Mouse (Mus musculus): ENCODE measurements at regions not wholly inside any gene's neighbourhood (a gene's known extent, or its start where the extent isn't known, plus 50 kb on each side); places are given as distances from the start of the nearest gene placed in this dataset.

DNA sequence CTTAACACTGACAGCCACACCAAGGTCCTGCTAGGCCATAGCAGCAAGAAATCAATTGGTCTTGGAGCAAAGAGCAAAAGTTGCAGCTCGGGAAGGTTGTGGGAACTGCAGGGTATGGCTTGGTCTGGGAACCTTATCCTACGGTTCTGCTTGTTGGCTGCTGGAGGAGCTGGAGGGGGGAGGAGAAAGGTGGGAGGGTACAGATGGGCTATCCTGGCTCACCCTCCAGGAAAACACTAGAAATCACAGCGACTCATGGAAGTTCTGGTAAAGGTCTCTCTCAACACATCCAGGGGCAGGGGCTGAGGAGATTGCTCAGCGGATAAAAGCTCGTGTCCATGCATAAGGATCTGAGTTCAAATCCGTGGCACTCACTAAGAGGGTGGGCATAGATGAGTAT lies 69.4 kb downstream of the Uncx start:
- H3K36me3 ChIP-seq (ENCODE audit: control insufficient read depth, insufficient read depth, low read length), result no peaks in the 10 kb centered on the region
- H3K4me2 ChIP-seq, result no peak overlapping the region
- WGBS, result 81% methylated on average over 6 of the region's 6 CpGs
- no peaks in the 10 kb centered on the region for H3K9me3 ChIP-seq (ENCODE audit: control insufficient read depth, low read length)
- H3K27ac ChIP-seq (ENCODE audit: low read depth, low read length), result no peak overlapping the region
- ATAC-seq (ENCODE audit: low FRiP score) (no peak), DNase-seq (ENCODE audit: low spot score, missing footprints) (no peak)
- no peaks in the 10 kb centered on the region for H3K27me3 ChIP-seq (ENCODE audit: control insufficient read depth, insufficient read depth, low read length)
- H3K4me1 ChIP-seq (ENCODE audit: control insufficient read depth, insufficient read depth, low read length), result peaks cover 13% of the 10 kb centered on the region
- H3K9ac ChIP-seq (ENCODE audit: low read length), result no peak overlapping the region
- H3K4me3 ChIP-seq (ENCODE audit: low read depth, low read length), result no peak overlapping the region

GRCm38 (mm10) chr5:139613601-139614000 lies 70.3 kb downstream of the Uncx start:
- H3K9ac ChIP-seq (ENCODE audit: low read length), result no peak overlapping the region
- H3K4me1 ChIP-seq (ENCODE audit: control insufficient read depth, insufficient read depth, low read length), result peaks cover 13% of the 10 kb centered on the region
- H3K36me3 ChIP-seq (ENCODE audit: control insufficient read depth, insufficient read depth, low read length), result no peaks in the 10 kb centered on the region
- DNase-seq (ENCODE audit: low spot score, missing footprints) (no peak), ATAC-seq (ENCODE audit: low FRiP score) (no peak)
- H3K27ac ChIP-seq (ENCODE audit: low read depth, low read length), result no peak overlapping the region
- no peaks in the 10 kb centered on the region for H3K27me3 ChIP-seq (ENCODE audit: control insufficient read depth, insufficient read depth, low read length)
- H3K9me3 ChIP-seq (ENCODE audit: control insufficient read depth, low read length), result no peaks in the 10 kb centered on the region
- H3K4me3 ChIP-seq (ENCODE audit: low read depth, low read length), result no peak overlapping the region
- H3K4me2 ChIP-seq, result no peak overlapping the region
- 72% methylated on average over 5 of the region's 5 CpGs for WGBS

GRCm38 (mm10) chr5:139619301-139620161 lies 76.2 kb downstream of the Uncx start:
- H3K4me1 ChIP-seq (ENCODE audit: control insufficient read depth, insufficient read depth, low read length), result peaks cover 11% of the 10 kb centered on the region
- H3K9me3 ChIP-seq (ENCODE audit: control insufficient read depth, low read length), result no peaks in the 10 kb centered on the region
- no peak overlapping the region for H3K4me3 ChIP-seq (ENCODE audit: low read depth, low read length)
- H3K9ac ChIP-seq (ENCODE audit: low read length), result peak overlapping the region; percentile 33
- H3K27me3 ChIP-seq (ENCODE audit: control insufficient read depth, insufficient read depth, low read length), result peaks cover 2% of the 10 kb centered on the region; the same call in 1 of the 2 replicates
- ATAC-seq (ENCODE audit: low FRiP score) (peak; percentile 46; the same call in 1 of the 2 replicates), DNase-seq (ENCODE audit: low spot score, missing footprints) (peak; percentile 90)
- 19% methylated on average over 36 of the region's 36 CpGs for WGBS
- H3K4me2 ChIP-seq, result peak overlapping the region; percentile 24; the same call in 1 of the 2 replicates
- H3K27ac ChIP-seq (ENCODE audit: low read depth, low read length), result peak overlapping the region; percentile 40
- no peaks in the 10 kb centered on the region for H3K36me3 ChIP-seq (ENCODE audit: control insufficient read depth, insufficient read depth, low read length)

DNA sequence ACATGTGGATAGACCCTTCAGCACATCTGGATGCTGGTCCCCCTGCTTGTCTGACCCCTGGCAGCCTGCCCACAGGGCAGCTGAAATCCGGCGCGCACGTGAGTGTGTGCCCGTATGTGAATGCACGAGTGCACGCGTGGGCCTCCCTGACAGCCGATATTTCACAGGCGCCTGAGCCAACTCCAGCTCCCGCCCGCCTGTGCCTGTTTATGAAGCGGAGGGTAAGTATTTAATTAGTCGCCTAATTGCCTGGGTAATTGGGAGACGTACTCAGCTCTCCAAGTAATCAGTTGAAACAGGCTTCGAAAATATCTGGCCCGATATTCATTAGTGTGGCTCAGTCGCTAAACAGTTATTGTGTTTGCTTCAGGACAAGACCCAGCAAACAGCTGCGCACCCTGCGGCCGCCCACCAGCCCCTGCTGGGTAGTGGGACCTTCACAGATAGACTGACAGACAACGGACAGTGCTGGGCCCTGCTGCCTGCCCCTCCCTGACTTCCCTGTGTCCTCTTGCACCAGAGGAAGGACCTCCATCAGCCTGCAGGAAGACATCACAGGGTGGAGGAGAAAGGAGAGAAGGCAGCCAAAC lies 82.7 kb downstream of the Uncx start:
- ATAC-seq (ENCODE audit: low FRiP score), result no peak

DNA sequence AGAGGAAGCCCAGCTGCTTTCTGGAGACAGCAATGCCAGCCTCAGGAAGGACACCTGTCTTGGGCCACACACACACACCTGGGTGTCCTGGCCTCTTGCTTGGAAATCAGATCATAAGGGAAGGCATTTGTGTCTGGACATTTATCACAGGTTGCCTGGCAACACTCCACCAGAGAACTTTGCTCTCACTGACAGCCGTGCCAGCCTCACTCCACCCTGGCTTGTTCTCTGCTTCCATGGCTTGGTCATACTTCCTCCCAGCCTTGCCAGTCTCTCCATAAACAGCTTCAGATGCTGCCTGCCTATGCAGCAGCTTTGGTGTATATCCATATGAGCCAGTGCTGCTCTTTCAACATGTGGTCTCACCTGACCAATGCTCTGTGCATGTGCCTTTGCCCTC lies 84.3 kb downstream of the Uncx start:
- Histone ChIP-seq H3K36me3 (ENCODE audit: control insufficient read depth, insufficient read depth, low read length) (no peaks in the 10 kb centered on the region), H3K9ac (ENCODE audit: low read length) (no peak overlapping the region), H3K4me1 (ENCODE audit: control insufficient read depth, insufficient read depth, low read length) (no peaks in the 10 kb centered on the region), H3K9me3 (ENCODE audit: control insufficient read depth, low read length) (peaks cover 8% of the 10 kb centered on the region; the same call in 1 of the 2 replicates), H3K4me3 (ENCODE audit: low read depth, low read length) (no peak overlapping the region), H3K4me2 (no peak overlapping the region), H3K27me3 (ENCODE audit: control insufficient read depth, insufficient read depth, low read length) (no peaks in the 10 kb centered on the region), H3K27ac (ENCODE audit: low read depth, low read length) (no peak overlapping the region)
- ATAC-seq (ENCODE audit: low FRiP score) (no peak), DNase-seq (ENCODE audit: low spot score, missing footprints) (no peak)
- WGBS, result 83% methylated on average over 1 of the region's 1 CpGs

More for the DNA sequence above, 82.7 kb downstream of the Uncx start:
- DNase-seq (ENCODE audit: low spot score, missing footprints), result no peak
- Histone ChIP-seq H3K4me2 (no peak overlapping the region), H3K9me3 (ENCODE audit: control insufficient read depth, low read length) (peaks cover 8% of the 10 kb centered on the region; the same call in 1 of the 2 replicates), H3K36me3 (ENCODE audit: control insufficient read depth, insufficient read depth, low read length) (no peaks in the 10 kb centered on the region), H3K27me3 (ENCODE audit: control insufficient read depth, insufficient read depth, low read length) (no peaks in the 10 kb centered on the region), H3K9ac (ENCODE audit: low read length) (no peak overlapping the region), H3K4me3 (ENCODE audit: low read depth, low read length) (no peak overlapping the region), H3K27ac (ENCODE audit: low read depth, low read length) (no peak overlapping the region), H3K4me1 (ENCODE audit: control insufficient read depth, insufficient read depth, low read length) (no peaks in the 10 kb centered on the region)
- 88% methylated on average over 22 of the region's 22 CpGs for WGBS

DNA sequence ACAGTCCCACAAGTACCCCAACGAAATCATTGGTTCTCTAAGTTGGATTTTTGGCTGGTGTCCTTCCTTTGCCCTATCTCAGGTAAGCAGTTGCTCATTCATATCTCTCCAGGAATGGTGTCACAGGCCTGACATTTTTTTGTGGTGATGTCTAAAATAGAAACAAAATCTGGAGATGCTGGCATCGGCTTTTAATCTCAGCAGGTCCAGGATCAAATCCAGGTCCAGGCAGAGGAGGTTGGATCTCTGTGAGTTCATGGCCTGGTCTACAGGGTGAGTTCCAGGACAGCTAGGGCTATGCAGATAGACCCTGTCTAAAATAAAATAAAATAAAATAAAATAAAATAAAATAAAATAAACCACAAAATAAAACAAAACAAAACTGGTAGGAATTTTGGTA lies 93.7 kb downstream of the Uncx start:
- 82% methylated on average over 2 of the region's 2 CpGs for WGBS
- Histone ChIP-seq H3K27me3 (ENCODE audit: control insufficient read depth, insufficient read depth, low read length) (no peaks in the 10 kb centered on the region), H3K9ac (ENCODE audit: low read length) (no peak overlapping the region)

GRCm38 (mm10) chr5:139640652-139641612 lies 95.2 kb downstream of the Micall2 start:
- ATAC-seq (ENCODE audit: low FRiP score) (0 out of 2 replicates have a peak, but pooled peaks have one; percentile 24), DNase-seq (ENCODE audit: low spot score, missing footprints) (no peak)
- no peak overlapping the region for H3K4me3 ChIP-seq (ENCODE audit: low read depth, low read length)
- no peak overlapping the region for H3K4me2 ChIP-seq
- WGBS, result 68% methylated on average over 16 of the region's 16 CpGs
- H3K4me1 ChIP-seq (ENCODE audit: control insufficient read depth, insufficient read depth, low read length), result no peaks in the 10 kb centered on the region; the same call in 1 of the 2 replicates
- no peaks in the 10 kb centered on the region for H3K36me3 ChIP-seq (ENCODE audit: control insufficient read depth, insufficient read depth, low read length)
- H3K27me3 ChIP-seq (ENCODE audit: control insufficient read depth, insufficient read depth, low read length), result no peaks in the 10 kb centered on the region
- H3K9ac ChIP-seq (ENCODE audit: low read length), result no peak overlapping the region
- H3K27ac ChIP-seq (ENCODE audit: low read depth, low read length), result no peak overlapping the region
- H3K9me3 ChIP-seq (ENCODE audit: control insufficient read depth, low read length), result no peaks in the 10 kb centered on the region

More for the DNA sequence above, 93.7 kb downstream of the Uncx start:
- H3K4me2 ChIP-seq, result no peak overlapping the region
- no peaks in the 10 kb centered on the region; the same call in 1 of the 2 replicates for H3K4me1 ChIP-seq (ENCODE audit: control insufficient read depth, insufficient read depth, low read length)
- H3K36me3 ChIP-seq (ENCODE audit: control insufficient read depth, insufficient read depth, low read length), result no peaks in the 10 kb centered on the region
- no peak overlapping the region for H3K4me3 ChIP-seq (ENCODE audit: low read depth, low read length)
- no peaks in the 10 kb centered on the region for H3K9me3 ChIP-seq (ENCODE audit: control insufficient read depth, low read length)
- no peak for ATAC-seq (ENCODE audit: low FRiP score)
- H3K27ac ChIP-seq (ENCODE audit: low read depth, low read length), result no peak overlapping the region
- DNase-seq (ENCODE audit: low spot score, missing footprints), result no peak

DNA sequence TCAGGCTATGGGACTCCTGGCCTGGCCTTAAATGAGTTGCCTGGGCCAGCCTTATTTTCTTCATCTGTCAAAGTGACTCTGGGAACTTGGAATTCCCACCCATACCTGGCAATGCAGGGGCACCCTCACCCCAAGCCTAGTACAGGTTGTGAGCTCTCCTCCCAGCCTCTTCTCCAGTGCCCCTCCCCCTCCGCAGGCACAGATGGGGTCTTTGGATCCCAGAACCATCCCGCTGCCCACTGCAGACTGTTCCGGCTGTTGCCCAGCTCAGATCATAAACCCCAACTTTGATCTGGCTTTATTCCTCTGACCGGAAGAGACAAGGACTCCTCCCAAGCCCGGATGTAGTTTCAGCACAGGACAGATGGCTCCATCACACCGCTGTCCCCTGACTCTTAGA lies 91.3 kb downstream of the Micall2 start:
- Histone ChIP-seq H3K27ac (ENCODE audit: low read depth, low read length) (no peak overlapping the region), H3K9me3 (ENCODE audit: control insufficient read depth, low read length) (no peaks in the 10 kb centered on the region), H3K27me3 (ENCODE audit: control insufficient read depth, insufficient read depth, low read length) (no peaks in the 10 kb centered on the region), H3K4me1 (ENCODE audit: control insufficient read depth, insufficient read depth, low read length) (no peaks in the 10 kb centered on the region; the same call in 1 of the 2 replicates), H3K4me2 (no peak overlapping the region), H3K36me3 (ENCODE audit: control insufficient read depth, insufficient read depth, low read length) (no peaks in the 10 kb centered on the region), H3K4me3 (ENCODE audit: low read depth, low read length) (no peak overlapping the region), H3K9ac (ENCODE audit: low read length) (no peak overlapping the region)
- DNase-seq (ENCODE audit: low spot score, missing footprints), result no peak
- ATAC-seq (ENCODE audit: low FRiP score), result no peak
- 82% methylated on average over 6 of the region's 6 CpGs for WGBS

Data from midbrain, embryonic 11.5 days (tissue).